Mouse (Mus musculus) testis, adult 2 months (tissue): Measurements from ENCODE around the gene Itgb2. TPM values are rescaled to one million over a fixed set of nuclear protein-coding genes. Genes with fewer than 3 reads are reported as not detected.

Experiments
- H3K27ac ChIP-seq: fragments of 200-500 bp; 2 replicates; pipeline ENCODE4 v1.5.1; 2012; ENCODE audit warnings: low read depth, low read length; ENCODE audit not compliant: control insufficient read depth, insufficient read depth
- H3K27me3 ChIP-seq: fragments of 200-500 bp; 2 replicates; pipeline ENCODE4 v1.6.1; 2012; ENCODE audit warnings: mild to moderate bottlenecking, low read length, moderate library complexity; ENCODE audit not compliant: control insufficient read depth, insufficient read depth
- H3K36me3 ChIP-seq: fragments of 200-500 bp; 2 replicates; pipeline ENCODE4 v1.6.1; 2012; ENCODE audit warnings: mild to moderate bottlenecking, low read length; ENCODE audit not compliant: control insufficient read depth, insufficient read depth
- H3K4me1 ChIP-seq: fragments of 200-500 bp; 2 replicates; pipeline ENCODE4 v1.6.1; 2012; ENCODE audit warnings: low read length; ENCODE audit not compliant: control insufficient read depth, insufficient read depth
- H3K4me3 ChIP-seq: fragments of 200-500 bp; 2 replicates; pipeline ENCODE4 v1.5.1; 2012; ENCODE audit warnings: low read depth, mild to moderate bottlenecking, low read length, moderate library complexity, mixed read lengths; ENCODE audit not compliant: control insufficient read depth
- CTCF ChIP-seq: fragments of 200-500 bp; IDR thresholded peaks from 2 replicates; pipeline ENCODE4 v1.5.1; 2012; ENCODE audit warnings: low read depth, mild to moderate bottlenecking, inconsistent platforms, low read length, moderate library complexity; ENCODE audit not compliant: control insufficient read depth, insufficient read depth, insufficient replicate concordance
- POLR2A ChIP-seq: fragments of 200-500 bp; IDR thresholded peaks from 2 replicates; pipeline ENCODE4 v1.6.1; 2012; ENCODE audit warnings: low read depth, mild to moderate bottlenecking, inconsistent platforms, low read length, moderate library complexity; ENCODE audit not compliant: control insufficient read depth
- polyA plus RNA-seq: library from polyadenylated mRNA; depleted of rRNA; stranded (reverse); fragments of >200 nt; gene quantifications from 2 replicates; pipeline ENCODE4 v1.2.3, GENCODE M21; 2012

Itgb2 gene
- polyA plus RNA-seq, 1 experiment, result 0.77 TPM

DNA sequence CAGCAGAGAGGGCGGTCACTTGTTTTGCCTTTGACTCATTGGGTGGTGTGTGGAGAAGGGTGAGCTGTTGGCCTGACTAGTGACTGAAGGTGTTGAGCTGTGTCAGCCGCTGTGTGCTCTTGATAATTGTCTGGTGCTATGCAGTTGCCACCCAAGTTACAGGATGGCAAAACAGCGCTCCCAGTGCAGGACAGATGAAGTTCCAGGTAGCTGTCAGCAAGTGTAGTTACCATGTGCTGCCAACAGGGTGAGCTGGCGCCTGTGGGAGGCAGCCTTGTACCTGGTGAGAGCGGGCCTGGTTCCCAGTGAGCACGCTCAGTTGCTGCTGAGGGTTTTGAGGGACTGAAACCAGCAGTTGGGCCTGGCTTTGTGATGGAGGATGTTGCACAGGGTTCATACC, 60.8 kb downstream of the Itgb2 start:
- Histone ChIP-seq H3K36me3 (no peaks in the 10 kb centered on the region; the same call in none of the 2 replicates), H3K4me3 (no peak overlapping the region), H3K27me3 (no peaks in the 10 kb centered on the region), H3K27ac (no peak overlapping the region), H3K4me1 (peaks cover 2% of the 10 kb centered on the region)
- no peak for TF ChIP-seq POLR2A
- peak; percentile 78; the same call in 1 of the 2 replicates for TF ChIP-seq CTCF

DNA sequence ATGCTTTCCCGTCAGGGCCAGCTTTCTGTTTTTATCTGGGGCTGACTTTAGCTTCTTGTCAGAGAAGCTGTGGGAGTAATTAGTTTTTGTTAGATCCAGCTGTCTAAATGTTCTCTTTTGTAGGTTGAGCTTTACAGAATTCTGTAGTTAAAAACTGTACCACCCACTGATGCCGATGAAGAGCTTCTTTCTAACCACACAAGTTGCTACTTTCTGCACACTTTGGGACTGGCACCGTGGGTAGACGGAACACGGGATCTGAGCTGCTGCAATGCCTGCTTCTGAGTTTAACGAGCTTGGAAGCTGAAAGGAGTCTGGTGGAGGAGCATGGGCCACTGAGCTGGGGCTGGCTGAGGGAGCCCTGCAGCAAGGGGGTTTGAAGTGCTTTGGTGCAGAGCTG, 61.5 kb downstream of the Itgb2 start:
- no peak overlapping the region for H3K4me3 ChIP-seq
- peaks cover 2% of the 10 kb centered on the region for H3K4me1 ChIP-seq
- H3K27me3 ChIP-seq, result no peaks in the 10 kb centered on the region
- no peaks in the 10 kb centered on the region; the same call in none of the 2 replicates for H3K36me3 ChIP-seq
- H3K27ac ChIP-seq, result no peak overlapping the region
- TF ChIP-seq POLR2A, result no peak

DNA sequence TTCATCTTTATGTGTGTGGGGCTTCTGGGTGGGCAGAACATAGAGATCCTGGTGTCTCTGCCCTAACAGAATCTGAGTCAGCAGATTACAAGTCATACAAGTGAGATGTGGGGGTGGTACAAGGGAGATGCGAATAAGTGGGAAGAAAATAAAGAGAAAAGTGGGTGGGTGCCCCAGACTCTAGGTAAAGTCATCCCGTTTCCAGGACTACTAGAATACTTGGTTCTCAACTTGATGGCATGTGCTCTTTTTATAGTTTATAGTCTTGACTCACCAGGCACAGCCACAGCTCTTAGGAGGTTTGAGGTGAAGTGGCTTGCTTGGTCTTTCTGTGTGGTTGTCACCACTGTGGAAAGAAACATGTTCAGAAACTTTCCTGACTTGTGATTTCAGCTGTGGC, 66.0 kb downstream of the Itgb2 start:
- H3K36me3 ChIP-seq, result no peaks in the 10 kb centered on the region; the same call in none of the 2 replicates
- no peak for TF ChIP-seq POLR2A
- no peak for TF ChIP-seq CTCF

DNA sequence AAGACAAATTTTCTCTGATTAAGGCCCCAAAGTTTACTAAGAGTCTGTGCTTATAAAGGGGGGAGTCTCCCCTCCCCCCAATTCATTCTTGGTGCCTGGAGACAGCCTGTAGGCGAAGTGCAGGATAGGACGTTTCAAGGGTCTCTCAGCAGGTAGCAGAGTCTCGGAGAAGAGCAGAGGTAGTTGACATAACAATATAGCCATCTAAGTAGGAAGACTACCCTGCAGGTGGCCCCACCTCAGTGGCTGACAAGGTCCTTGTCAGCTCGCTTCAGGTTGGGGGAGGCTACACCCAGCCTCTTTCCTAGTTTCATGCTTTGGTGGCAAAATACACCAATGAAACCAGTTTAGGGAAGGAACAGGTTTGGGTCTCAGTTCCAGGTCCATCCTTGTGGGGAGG, 73.0 kb downstream of the Itgb2 start:
- Histone ChIP-seq H3K27ac (no peak overlapping the region), H3K27me3 (no peaks in the 10 kb centered on the region), H3K4me1 (peaks cover 24% of the 10 kb centered on the region), H3K36me3 (no peaks in the 10 kb centered on the region), H3K4me3 (no peak overlapping the region)
- TF ChIP-seq POLR2A (no peak), CTCF (no peak)

More for the DNA sequence above, 66.0 kb downstream of the Itgb2 start:
- no peak overlapping the region for H3K27ac ChIP-seq
- H3K4me3 ChIP-seq, result no peak overlapping the region
- H3K4me1 ChIP-seq, result peaks cover 2% of the 10 kb centered on the region
- no peaks in the 10 kb centered on the region for H3K27me3 ChIP-seq

DNA sequence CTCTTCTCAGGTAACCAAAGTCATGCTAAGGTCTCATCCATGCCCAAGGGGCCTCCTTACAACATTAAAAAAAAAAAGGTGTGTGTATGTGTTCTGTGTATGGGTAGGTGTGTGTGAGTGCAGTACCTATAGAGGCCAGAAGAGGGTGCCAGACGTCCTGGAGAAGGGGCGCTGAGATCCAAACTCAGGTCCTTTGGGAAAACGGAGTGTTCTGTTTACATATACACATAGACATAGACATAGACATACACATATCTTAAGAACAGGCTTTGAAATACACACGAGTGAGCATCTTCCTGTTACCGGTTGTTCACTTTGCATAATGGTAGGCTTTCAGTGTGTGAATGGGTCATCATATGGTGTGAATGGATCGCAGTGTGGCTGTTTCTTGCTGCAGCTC, 74.1 kb downstream of the Itgb2 start:
- TF ChIP-seq CTCF (peak; percentile 61; the same call in 1 of the 2 replicates), POLR2A (no peak)
- Histone ChIP-seq H3K4me1 (peaks cover 24% of the 10 kb centered on the region), H3K27ac (no peak overlapping the region), H3K36me3 (peaks cover 2% of the 10 kb centered on the region; the same call in 1 of the 2 replicates), H3K4me3 (no peak overlapping the region), H3K27me3 (no peaks in the 10 kb centered on the region)

DNA sequence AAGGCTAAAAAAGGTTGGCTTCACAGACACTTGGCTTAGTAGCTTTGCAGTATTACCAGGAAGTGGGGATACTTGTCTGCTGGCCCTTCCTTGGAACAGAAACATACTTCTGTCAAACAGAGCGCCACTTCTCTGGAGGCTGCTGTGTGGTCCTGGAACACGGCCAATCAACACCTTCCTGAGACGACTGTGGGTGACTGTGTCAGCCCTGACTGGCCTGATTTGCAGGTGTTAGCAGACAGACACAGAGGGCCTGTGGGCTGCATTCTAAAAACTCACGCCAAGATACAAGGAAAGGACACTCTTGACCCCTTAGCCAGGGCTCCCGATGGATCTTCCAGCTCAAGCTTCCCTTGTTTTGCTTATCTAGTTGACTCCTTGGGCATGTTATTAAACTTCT, 74.9 kb downstream of the Itgb2 start:
- H3K27ac ChIP-seq, result peak overlapping the region; percentile 91
- TF ChIP-seq CTCF (no peak), POLR2A (no peak)
- H3K4me3 ChIP-seq, result no peak overlapping the region

DNA sequence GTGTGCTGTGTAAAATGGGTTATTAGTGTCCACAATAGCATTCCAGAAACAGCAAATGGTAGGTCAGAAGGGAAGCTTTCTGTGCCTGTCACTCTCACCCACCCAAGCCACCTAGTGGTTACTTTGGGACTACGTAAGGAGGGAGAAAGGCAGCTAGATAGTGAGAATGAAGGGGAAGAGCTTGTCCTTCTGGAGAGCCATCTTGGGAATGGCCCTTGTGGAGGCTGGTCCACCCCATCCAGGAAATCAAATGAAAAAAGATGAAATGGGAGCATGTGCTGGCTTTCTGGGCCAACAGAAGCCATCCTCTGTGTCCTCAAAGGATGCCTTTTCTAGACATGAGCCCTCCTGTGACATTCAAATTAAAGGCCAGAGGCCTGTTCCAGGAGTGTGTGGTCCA, 75.3 kb downstream of the Itgb2 start:
- Histone ChIP-seq H3K36me3 (peaks cover 3% of the 10 kb centered on the region), H3K27ac (peak overlapping the region; percentile 91), H3K4me3 (peak overlapping the region; percentile 86), H3K27me3 (no peaks in the 10 kb centered on the region), H3K4me1 (peaks cover 24% of the 10 kb centered on the region)
- TF ChIP-seq CTCF (peak; percentile 6; the same call in 1 of the 2 replicates), POLR2A (no peak)

More for the DNA sequence above, 74.9 kb downstream of the Itgb2 start:
- peaks cover 2% of the 10 kb centered on the region; the same call in 1 of the 2 replicates for H3K36me3 ChIP-seq
- H3K27me3 ChIP-seq, result no peaks in the 10 kb centered on the region
- peaks cover 24% of the 10 kb centered on the region for H3K4me1 ChIP-seq
